Comparison of ENCODE assay signal across 1 mouse cellular context in genomic region chr12:70824729-70825650, GRCm38 (mm10).
TF ChIP-seq lines count a peak whose summit lies in the region.

TSS of gene Frmd6 (plus strand) at chr12:70825514.

TF ChIP-seq in CH12.LX, 34 proteins besides CTCF, POLR2A, EP300 and RAD21 (continued from another document):
- TF ChIP-seq SIN3A (IDR thresholded peaks at IDR 0.05; ENCODE audit: low read length) (0 out of 2 replicates have a peak, but pooled peaks have one; percentile 25), MAX (IDR thresholded peaks at IDR 0.05; ENCODE audit: low read length) (no peak; the same call in 1 of the 2 replicates), ZNF384 (IDR thresholded peaks at IDR 0.05; ENCODE audit: low read depth, low read length) (no peak), ELF1 (IDR thresholded peaks at IDR 0.05; ENCODE audit: low read depth, low read length) (peak; percentile 50), ZC3H11A (IDR thresholded peaks at IDR 0.05; ENCODE audit: low read depth, low read length) (no peak), CHD1 (IDR thresholded peaks at IDR 0.05; ENCODE audit: low read depth, low read length) (peak; percentile 97), RCOR1 (conservative IDR thresholded peaks at IDR 0.05; ENCODE audit: low read depth, low read length) (no peak), HCFC1 (IDR thresholded peaks at IDR 0.05; ENCODE audit: low read depth, low read length) (peak; percentile 38; the same call in 1 of the 2 replicates), USF2 (conservative IDR thresholded peaks at IDR 0.05; ENCODE audit: low read depth, low read length) (no peak), MEF2A (IDR thresholded peaks at IDR 0.05; ENCODE audit: borderline replicate concordance, low read depth, low read length) (0 out of 2 replicates have a peak, but pooled peaks have one; percentile 22), ZKSCAN1 (IDR thresholded peaks at IDR 0.05; ENCODE audit: borderline replicate concordance, low read depth, low read length) (no peak), E2F4 (IDR thresholded peaks at IDR 0.05; ENCODE audit: insufficient replicate concordance, low read depth, low read length) (no peak), NRF1 (IDR thresholded peaks at IDR 0.05; ENCODE audit: low read depth, low read length) (no peak), JUND (conservative IDR thresholded peaks at IDR 0.05; ENCODE audit: low read depth, low read length) (no peak), MAZ (IDR thresholded peaks at IDR 0.05; ENCODE audit: low read depth, low read length) (peak; percentile 89), TCF12 (IDR thresholded peaks at IDR 0.05; ENCODE audit: low read depth, low read length) (peak; percentile 75)
